Mouse (Mus musculus) left cerebral cortex, postnatal 36 days (tissue): ENCODE measurements at regions not wholly inside any gene's neighbourhood (a gene's known extent, or its start where the extent isn't known, plus 50 kb on each side); places are given as distances from the start of the nearest gene placed in this dataset.

Source experiments
- DNase-seq, 2 experiments: peaks; one replicate each; pipeline ENCODE4 v3.0.0; 2021 to 2022; ENCODE audit warnings: low spot score in 2 of 2, mixed read lengths in 1 of 2
- intact Hi-C: fragments of 180-260 bp; cut with DNase I; formaldehyde crosslinking; loops from one replicate; pipeline ENCODE4 v1.15.1; 2025

DNA sequence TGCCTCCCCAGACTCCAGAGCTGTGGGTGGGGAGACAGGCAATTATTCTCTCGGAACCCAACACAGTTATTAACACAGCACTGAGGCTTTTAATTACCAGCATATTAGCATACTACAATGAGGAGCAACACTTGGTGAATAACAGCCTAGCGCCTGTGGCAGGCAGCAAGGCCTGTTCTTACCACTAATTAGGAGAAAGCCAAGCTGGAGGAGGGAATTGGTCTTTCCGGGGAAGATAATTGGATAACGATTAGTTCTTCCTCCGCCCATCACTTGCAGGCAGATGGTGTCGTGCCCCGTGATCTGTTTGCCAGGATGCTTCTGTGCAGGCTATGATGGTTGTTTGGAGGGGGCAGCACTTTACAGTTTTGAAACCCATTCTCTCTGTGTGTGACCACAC, 62.2 kb upstream of the Kcng1 start:
- no peak for DNase-seq
- intact Hi-C loops = no loop called here

DNA sequence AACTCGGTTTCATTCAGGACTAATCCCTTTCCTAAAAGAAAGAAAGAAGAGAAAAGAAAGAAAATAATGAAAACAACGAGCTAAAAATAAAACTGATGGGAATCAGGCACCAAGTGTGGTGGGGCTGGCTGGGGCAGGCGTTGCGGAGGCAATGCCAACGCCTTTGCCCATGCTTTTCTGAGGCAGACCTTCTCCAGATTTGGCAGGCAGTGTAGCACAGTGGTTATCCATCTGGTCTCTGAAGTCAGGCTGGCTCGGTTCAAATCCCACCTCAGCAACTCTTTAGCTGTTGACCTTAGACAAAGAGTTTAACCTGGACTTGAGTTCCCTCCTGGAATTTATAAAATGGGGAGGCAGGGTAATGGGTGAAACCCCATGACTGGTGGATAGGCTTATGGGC, 57.3 kb upstream of the Kcng1 start:
- intact Hi-C loops = no loop called here
- DNase-seq = no peak

- intact Hi-C loops = no loop called here
- peak in 1 of 2 experiments; percentile 27 for DNase-seq
Observed at GRCm38 (mm10) chr2:168338382-168338781, 56.8 kb upstream of the Kcng1 start.

DNA sequence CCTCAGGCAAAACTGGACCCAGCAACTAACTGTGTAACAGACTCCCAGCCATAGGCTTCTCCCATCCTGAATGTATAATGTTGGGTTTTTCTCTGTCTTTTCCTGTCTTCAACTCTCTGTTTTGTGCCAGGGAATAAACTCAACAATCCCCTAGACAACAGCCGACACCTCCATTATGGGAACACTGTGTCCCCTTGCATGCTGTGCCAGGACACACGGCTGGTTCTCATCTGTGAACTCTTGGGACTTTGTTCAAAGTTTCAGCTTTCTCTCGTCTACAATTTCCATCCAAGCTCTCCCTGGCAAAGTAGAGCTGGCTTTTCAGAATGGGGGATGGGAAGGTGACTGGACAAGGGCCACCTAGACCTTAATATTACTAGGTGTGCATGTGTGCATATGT, 56.1 kb upstream of the Kcng1 start:
- intact Hi-C loops = no loop called here
- no peak for DNase-seq

DNA sequence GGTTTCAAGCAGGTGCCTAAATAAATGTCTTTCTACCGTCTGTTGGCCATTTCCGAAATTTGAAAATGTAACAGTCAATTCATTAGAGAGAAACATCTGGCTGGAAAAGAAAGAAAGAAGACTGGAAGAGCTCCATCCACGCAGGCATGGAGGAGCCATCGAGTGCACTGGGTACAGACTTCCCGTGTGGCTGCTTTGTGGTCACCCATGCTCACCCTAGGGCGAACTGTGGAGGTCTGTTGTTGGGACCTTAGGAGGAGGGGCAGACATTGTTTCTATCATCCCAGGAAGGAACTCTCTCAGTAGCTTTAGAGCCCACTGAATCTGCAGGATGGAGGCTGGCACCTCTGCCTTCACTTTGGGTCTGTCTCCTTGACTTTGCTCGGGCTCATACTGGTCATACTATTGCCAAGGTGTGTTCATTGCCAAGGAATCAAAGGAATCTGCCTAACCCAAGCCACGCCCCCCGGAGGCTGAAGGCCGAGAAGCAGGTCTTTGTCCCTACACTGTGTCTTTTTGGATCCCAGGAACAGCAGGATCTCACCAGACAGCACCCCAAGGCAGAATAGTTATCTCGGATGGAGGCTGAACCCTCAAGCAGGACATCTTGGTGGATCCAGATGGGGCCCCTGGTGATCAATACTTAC, 54.3 kb upstream of the Kcng1 start:
- intact Hi-C loops = no loop called here
- DNase-seq = no peak

GRCm38 (mm10) chr2:168334241-168334588, 52.7 kb upstream of the Kcng1 start:
- intact Hi-C loops = no loop called here
- no peak for DNase-seq

DNA sequence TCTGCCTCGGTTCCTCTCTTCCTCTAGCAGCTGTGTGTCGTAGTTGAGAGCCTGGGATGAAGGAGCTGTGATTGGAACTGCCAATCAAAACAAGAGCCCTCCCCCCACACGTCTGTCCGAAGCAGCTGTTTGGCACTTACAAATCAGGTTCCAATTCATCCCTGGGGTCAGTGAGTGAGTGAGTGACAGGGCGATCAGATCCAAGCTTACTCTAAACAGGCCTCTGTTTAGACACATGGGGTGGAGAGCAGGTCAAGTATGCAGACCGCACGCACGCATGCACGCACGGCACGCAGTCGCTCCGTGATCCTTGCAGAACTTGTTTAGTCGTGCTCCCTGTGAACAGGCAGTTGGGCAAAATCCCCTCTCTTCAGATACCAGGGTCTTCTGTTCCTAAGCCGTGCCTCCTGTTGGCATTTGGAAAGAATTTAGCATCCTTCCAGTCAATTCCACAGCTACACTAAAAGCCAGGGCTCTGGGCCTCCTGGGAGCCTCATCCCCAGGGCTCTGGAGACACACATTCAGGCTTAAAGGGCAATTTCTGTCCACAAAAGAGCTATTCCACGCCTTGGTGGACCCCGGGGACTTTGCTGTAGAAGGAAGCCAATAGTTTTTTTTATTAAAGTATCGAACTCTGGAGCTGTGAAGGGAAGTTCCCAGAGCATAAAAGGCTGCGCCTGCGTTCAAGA, 52.2 kb upstream of the Kcng1 start:
- no peak for DNase-seq

GRCm38 (mm10) chr2:168332972-168333371, 51.4 kb upstream of the Kcng1 start:
- no peak for DNase-seq
- intact Hi-C loops = no loop called here

More for the DNA sequence above, 52.2 kb upstream of the Kcng1 start:
- intact Hi-C loops = no loop called here
